Mouse (Mus musculus) embryonic facial prominence, embryonic 11.5 days (tissue): ENCODE data around the gene Eef2k. TPM values are rescaled to one million over a fixed set of nuclear protein-coding genes. Genes with fewer than 3 reads are reported as not detected.

Experiments used
- ATAC-seq: fragments of 200-750 bp; cut with Nextera tagmentation; replicated peaks from 2 replicates; pipeline ENCODE4 v1.8.0; 2017; ENCODE audit warnings: low read depth; ENCODE audit not compliant: insufficient number of reproducible peaks, low FRiP score, low TSS enrichment
- DNase-seq: peaks from one replicate; pipeline ENCODE4 v3.0.0-alpha.2; 2015; ENCODE audit warnings: low spot score
- H3K27ac ChIP-seq: fragments of 300-500 bp; sonication (generic); replicated peaks from 2 replicates; pipeline ENCODE4 v1.5.1; 2014; ENCODE audit warnings: mild to moderate bottlenecking, low read depth, low read length, control low read depth
- H3K27me3 ChIP-seq: fragments of 300-500 bp; sonication (generic); 2 replicates; pipeline ENCODE4 v1.6.1; 2014; ENCODE audit warnings: mild to moderate bottlenecking, low read length, moderate library complexity, mixed read lengths; ENCODE audit not compliant: control insufficient read depth, insufficient read depth
- H3K36me3 ChIP-seq: fragments of 300-500 bp; sonication (generic); replicated peaks from 2 replicates; pipeline ENCODE4 v1.6.1; 2014; ENCODE audit warnings: low read depth, mild to moderate bottlenecking, low read length, moderate library complexity, mixed read lengths; ENCODE audit not compliant: control insufficient read depth, insufficient read depth
- H3K4me1 ChIP-seq: fragments of 300-500 bp; sonication (generic); 2 replicates; pipeline ENCODE4 v1.6.1; 2014; ENCODE audit warnings: low read length, mixed read lengths; ENCODE audit not compliant: control insufficient read depth, insufficient read depth
- H3K4me2 ChIP-seq: fragments of 300-500 bp; sonication (generic); 2 replicates; pipeline ENCODE4 v1.6.1; 2014; ENCODE audit warnings: low read depth, mild to moderate bottlenecking, control low read depth, low read length, moderate library complexity
- H3K4me3 ChIP-seq: fragments of 300-500 bp; sonication (generic); 2 replicates; pipeline ENCODE4 v1.5.1; 2014; ENCODE audit warnings: low read depth, low read length, control low read depth
- H3K9ac ChIP-seq: fragments of 300-500 bp; sonication (generic); replicated peaks from 2 replicates; pipeline ENCODE4 v1.6.1; 2014; ENCODE audit warnings: mild to moderate bottlenecking, control low read depth, low read length
- H3K9me3 ChIP-seq: fragments of 300-500 bp; sonication (generic); replicated peaks from 2 replicates; pipeline ENCODE4 v1.6.1; 2016; ENCODE audit warnings: mild to moderate bottlenecking, low read length, inconsistent platforms, mixed read lengths; ENCODE audit not compliant: control insufficient read depth
- WGBS: fragments of 180-500 bp; shearing (Covaris S2); extraction: QIAGEN DNeasy Blood & Tissue Kit; methylation state at CpG from one replicate; pipeline ENCODE4 v1.1.7; 2014; 5-methylcytosine and 5-hydroxymethylcytosine counted together
- polyA plus RNA-seq: library from polyadenylated mRNA; unstranded; fragments of >200 nt; fragmentation: Nextera tagmentation; extraction: Ambion mirVana; gene quantifications from 2 replicates; pipeline ENCODE4 v1.2.1, GENCODE M21; 2014

Eef2k gene
- polyA plus RNA-seq, 1 experiment from 2014 or later = 8.7 TPM

DNA sequence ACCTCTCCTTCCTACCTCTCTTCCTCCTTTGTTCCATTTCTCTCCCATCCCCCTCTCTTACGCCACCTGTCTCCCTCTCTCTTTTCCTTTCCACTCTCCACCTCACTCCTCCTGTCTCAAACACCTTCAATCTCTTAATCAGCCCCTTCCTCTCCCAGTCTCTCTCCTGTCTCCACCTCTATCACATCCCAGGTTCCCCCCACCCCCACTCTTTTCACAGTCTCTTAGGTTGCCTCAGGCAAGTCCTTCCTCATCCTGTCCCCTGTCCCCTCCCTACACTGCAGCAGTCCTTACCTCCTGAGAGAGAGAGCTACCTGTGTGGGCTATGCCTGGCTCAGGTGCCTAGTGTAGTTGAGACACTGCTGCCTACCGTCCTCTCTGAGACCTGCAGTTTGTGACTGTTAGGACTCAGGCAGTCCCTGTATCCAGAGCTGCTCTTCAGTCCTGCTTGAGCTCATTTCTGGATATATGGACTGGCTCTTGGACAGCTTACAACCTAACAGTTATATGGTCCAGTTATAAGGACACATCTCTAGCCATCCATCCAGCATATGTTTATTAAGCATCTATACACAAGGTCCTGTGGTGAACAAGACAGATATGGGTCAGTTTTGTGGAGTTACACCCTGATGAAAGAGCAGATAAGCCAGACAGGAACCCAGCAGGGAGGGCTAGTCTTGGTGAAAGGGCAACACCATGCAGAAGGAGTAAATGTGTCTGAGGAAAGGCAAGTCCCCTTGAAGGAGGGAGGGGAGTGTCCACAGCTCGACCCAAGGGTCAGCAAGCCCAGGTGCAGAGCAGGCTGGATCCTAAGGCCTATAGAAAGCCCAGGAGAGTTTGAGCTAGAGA, 33.1 kb downstream of the Eef2k start:
- no peak overlapping the region for H3K4me2 ChIP-seq
- H3K4me1 ChIP-seq = no peaks in the 10 kb centered on the region
- WGBS = 67% methylated on average over 3 of the region's 3 CpGs
- no peaks in the 10 kb centered on the region for H3K9me3 ChIP-seq
- no peaks in the 10 kb centered on the region for H3K36me3 ChIP-seq
- H3K9ac ChIP-seq = no peak overlapping the region
- H3K4me3 ChIP-seq = no peak overlapping the region
- no peaks in the 10 kb centered on the region for H3K27me3 ChIP-seq
- no peak for DNase-seq
- no peak overlapping the region for H3K27ac ChIP-seq
- no peak for ATAC-seq

DNA sequence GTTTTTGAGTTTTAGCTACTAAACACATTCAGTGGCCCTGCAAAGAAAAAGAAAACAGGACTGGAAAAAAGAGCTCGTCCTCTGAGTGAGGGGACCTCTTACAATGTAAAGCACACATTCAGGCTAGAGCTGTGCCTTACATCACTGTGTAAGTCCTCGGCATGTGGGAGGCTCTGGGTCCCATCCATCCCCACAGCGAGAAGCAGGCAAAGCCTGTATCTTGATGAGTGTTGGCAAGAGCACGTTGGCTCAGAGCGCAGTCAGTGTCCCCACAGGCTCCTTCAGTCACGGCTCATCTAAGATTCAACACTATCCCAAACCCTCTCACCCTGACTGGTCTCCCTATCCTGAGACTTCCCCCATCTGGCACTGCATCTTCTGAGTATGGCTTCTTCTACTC, 35.6 kb downstream of the Eef2k start:
- Histone ChIP-seq H3K4me2 (no peak overlapping the region), H3K27ac (no peak overlapping the region), H3K27me3 (no peaks in the 10 kb centered on the region), H3K9me3 (no peaks in the 10 kb centered on the region), H3K4me3 (no peak overlapping the region), H3K36me3 (no peaks in the 10 kb centered on the region), H3K4me1 (no peaks in the 10 kb centered on the region), H3K9ac (no peak overlapping the region)
- ATAC-seq (no peak), DNase-seq (no peak)
- 83% methylated on average over 6 of the region's 6 CpGs for WGBS

DNA sequence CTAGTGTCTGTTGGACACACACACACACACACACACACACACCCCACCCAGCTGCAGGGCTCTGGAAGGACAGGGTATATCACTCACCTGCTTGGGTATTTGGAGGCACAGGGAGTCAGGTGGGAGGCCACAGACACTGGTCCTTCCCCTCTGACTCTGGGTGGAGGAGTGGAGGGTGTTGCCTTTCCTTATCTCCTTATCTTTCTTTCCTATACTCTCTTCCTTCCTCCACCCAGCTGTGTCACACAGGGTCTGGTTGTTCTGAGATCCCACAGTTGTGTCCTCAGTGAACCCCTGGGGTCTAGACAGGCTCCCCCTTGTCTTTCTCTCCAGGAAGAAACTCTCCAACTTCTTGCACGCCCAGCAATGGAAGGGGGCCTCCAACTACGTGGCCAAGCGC, 37.3 kb downstream of the Eef2k start:
- H3K27ac ChIP-seq = no peak overlapping the region
- peaks cover 4% of the 10 kb centered on the region for H3K36me3 ChIP-seq
- H3K4me1 ChIP-seq = no peaks in the 10 kb centered on the region
- H3K9me3 ChIP-seq = peaks cover 4% of the 10 kb centered on the region; the same call in 1 of the 2 replicates
- DNase-seq (no peak), ATAC-seq (no peak)
- WGBS = 88% methylated on average over 3 of the region's 3 CpGs
- no peak overlapping the region for H3K9ac ChIP-seq
- H3K27me3 ChIP-seq = no peaks in the 10 kb centered on the region
- no peak overlapping the region for H3K4me3 ChIP-seq
- H3K4me2 ChIP-seq = no peak overlapping the region

DNA sequence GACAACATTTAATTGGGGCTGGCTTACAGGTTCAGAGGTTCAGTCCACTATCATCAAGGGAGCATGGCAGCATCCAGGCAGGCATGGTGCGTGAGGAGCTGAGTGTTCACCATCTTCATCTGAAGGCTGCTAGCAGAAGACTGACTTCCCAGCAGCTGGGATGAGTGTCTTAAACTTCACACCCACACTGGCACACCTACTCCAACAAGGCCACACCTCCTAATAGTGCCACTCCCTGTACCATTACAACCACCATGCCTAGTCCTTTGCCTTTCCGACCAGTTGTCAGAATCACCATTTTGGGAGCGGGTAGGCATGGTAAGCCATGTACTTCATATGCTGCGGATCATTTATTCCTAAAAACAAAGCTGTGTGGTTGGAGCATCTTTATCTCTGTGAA, 38.1 kb downstream of the Eef2k start:
- peaks cover 4% of the 10 kb centered on the region for H3K36me3 ChIP-seq
- peaks cover 4% of the 10 kb centered on the region; the same call in 1 of the 2 replicates for H3K9me3 ChIP-seq
- H3K4me3 ChIP-seq = no peak overlapping the region
- H3K27me3 ChIP-seq = no peaks in the 10 kb centered on the region
- no peak overlapping the region for H3K27ac ChIP-seq
- no peak overlapping the region for H3K4me2 ChIP-seq
- no peak overlapping the region for H3K9ac ChIP-seq
- H3K4me1 ChIP-seq = no peaks in the 10 kb centered on the region
- 96% methylated on average over 4 of the region's 4 CpGs for WGBS
- DNase-seq (no peak), ATAC-seq (no peak)

DNA sequence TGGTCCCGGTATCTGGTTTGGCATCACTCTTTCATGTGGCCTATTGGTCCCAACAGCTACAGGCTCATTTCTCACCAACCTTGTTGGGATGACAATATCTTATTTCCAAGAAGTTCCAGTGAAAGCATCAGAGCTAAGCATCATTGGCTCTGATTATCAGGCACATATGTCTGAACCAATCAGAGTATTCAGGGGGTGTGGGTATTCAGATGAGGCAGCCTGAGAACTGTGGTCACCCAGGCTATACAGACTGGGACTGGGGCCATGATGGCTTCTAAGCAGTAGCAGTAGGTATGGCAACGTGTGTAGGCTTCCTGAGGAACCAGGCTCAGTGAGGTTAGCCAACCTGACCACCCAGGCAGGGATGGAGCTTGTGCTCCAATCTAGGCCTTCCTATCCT, 38.8 kb downstream of the Eef2k start:
- Histone ChIP-seq H3K4me2 (no peak overlapping the region), H3K9ac (no peak overlapping the region), H3K4me1 (no peaks in the 10 kb centered on the region), H3K27me3 (no peaks in the 10 kb centered on the region), H3K27ac (no peak overlapping the region), H3K4me3 (no peak overlapping the region), H3K9me3 (peaks cover 4% of the 10 kb centered on the region; the same call in 1 of the 2 replicates), H3K36me3 (peaks cover 4% of the 10 kb centered on the region)
- no peak for DNase-seq
- no peak for ATAC-seq
- 62% methylated on average over 2 of the region's 2 CpGs for WGBS

DNA sequence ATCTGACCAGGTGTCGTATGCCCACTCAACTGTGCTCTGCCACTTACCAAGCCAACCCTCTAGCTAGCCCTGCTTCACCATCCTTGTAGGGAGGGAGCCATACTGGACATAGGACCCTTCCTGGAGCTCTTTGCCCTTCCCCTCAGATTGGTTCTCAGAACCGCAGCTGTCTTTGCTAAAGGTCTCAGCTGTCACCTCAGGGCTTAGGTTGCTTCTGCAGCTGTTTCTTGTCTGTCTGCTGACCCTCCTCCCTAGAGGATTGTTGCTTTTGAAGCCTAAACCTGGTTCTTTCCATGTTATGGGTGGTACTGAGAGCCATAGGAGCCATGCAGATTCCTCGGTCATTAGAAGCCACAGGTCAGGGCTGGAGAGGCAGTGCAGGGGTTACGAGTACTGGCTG, 40.0 kb downstream of the Eef2k start:
- peaks cover 4% of the 10 kb centered on the region for H3K36me3 ChIP-seq
- H3K4me1 ChIP-seq = no peaks in the 10 kb centered on the region
- 69% methylated on average over 4 of the region's 4 CpGs for WGBS
- DNase-seq (no peak), ATAC-seq (no peak)
- no peak overlapping the region for H3K4me2 ChIP-seq
- H3K27ac ChIP-seq = no peak overlapping the region
- H3K9me3 ChIP-seq = peaks cover 4% of the 10 kb centered on the region; the same call in 1 of the 2 replicates
- no peak overlapping the region for H3K9ac ChIP-seq
- H3K27me3 ChIP-seq = no peaks in the 10 kb centered on the region
- no peak overlapping the region for H3K4me3 ChIP-seq

DNA sequence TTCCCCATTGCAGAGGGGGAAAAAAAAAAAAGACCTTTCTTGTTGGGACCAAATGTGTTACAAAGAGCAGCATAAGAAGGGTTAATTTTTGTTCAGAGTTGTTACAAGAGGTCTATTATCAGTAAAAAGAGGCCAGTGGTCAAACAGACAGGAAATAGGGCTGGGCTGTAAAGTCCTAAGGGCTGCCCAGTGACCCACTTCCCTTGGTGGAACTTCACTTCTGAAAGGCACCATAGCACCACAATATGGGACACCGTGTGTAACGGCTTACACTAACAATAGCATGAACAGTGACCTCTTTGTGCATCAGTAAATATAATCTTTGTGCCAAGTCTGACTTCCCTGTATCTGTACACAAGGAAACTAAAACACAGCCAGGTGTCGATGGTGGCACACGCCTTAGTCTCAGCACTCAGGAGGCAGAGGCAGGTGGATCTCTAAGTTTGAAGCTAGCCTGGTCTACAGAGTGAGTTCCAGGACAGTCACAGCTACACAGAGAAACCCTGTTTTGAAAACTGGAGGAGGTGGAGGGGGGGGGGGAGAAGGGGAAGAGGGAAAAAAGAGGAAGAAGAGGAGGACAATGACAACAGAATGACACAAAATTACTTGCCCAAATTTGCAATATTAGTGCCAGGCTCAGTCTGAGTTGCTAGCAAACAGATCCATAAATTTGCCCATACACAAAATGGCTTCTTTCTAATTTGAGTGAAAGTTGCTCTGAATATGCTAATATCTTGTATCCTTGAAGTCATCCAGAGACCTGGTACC, 41.1 kb downstream of the Eef2k start:
- DNase-seq (no peak), ATAC-seq (no peak)
- H3K27ac ChIP-seq = no peak overlapping the region
- no peak overlapping the region for H3K4me2 ChIP-seq
- H3K36me3 ChIP-seq = peaks cover 4% of the 10 kb centered on the region
- H3K4me3 ChIP-seq = no peak overlapping the region
- 82% methylated on average over 4 of the region's 4 CpGs for WGBS
- H3K9ac ChIP-seq = no peak overlapping the region
- H3K9me3 ChIP-seq = peaks cover 4% of the 10 kb centered on the region; the same call in 1 of the 2 replicates
- H3K27me3 ChIP-seq = no peaks in the 10 kb centered on the region
- no peaks in the 10 kb centered on the region for H3K4me1 ChIP-seq

DNA sequence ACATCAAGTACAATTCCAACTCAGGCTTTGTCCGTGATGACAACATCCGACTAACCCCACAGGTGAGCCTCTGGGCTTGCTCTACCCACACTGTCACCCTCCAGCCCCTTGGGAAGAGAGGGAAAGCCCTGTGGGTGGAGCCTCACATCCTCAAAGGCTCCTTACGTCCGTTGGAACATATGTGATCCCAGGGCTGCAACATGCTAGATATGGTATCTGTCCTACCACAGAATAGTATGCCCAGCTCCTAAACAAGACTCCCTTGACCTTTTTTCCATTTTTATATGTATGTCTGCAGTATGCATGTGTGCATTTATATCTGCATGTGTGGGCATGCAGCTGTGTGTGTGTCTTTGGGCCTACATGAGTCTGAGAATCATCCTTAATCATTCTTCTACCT, 42.1 kb downstream of the Eef2k start:
- peaks cover 4% of the 10 kb centered on the region; the same call in 1 of the 2 replicates for H3K9me3 ChIP-seq
- peaks cover 4% of the 10 kb centered on the region for H3K36me3 ChIP-seq
- no peak overlapping the region for H3K9ac ChIP-seq
- no peak for ATAC-seq
- H3K4me3 ChIP-seq = no peak overlapping the region
- H3K27me3 ChIP-seq = no peaks in the 10 kb centered on the region
- no peaks in the 10 kb centered on the region for H3K4me1 ChIP-seq
- WGBS = 93% methylated on average over 4 of the region's 4 CpGs
- H3K4me2 ChIP-seq = no peak overlapping the region
- no peak overlapping the region for H3K27ac ChIP-seq
- DNase-seq = no peak
